Mouse (Mus musculus) CH12.LX (cell line): ENCODE measurements around the gene Eef2kmt. TPM values are rescaled to one million over a fixed set of nuclear protein-coding genes. Genes with fewer than 3 reads are reported as not detected.
A peak's percentile ranks its signal among the peaks of the same experiment; 100 is the strongest.

Experiments used
- DNase-seq: peaks from one replicate; pipeline ENCODE4 v3.0.0-alpha.2; 2013; ENCODE audit errors: extremely low read depth
- H3K27ac ChIP-seq: 2 replicates; pipeline ENCODE4 v1.5.1; 2012; ENCODE audit warnings: low read depth, mild to moderate bottlenecking, control low read depth, moderate library complexity; ENCODE audit not compliant: insufficient read depth
- H3K27me3 ChIP-seq: replicated peaks from 2 replicates; pipeline ENCODE3; 2012; ENCODE audit warnings: inconsistent platforms
- H3K36me3 ChIP-seq, 2 experiments: replicated peaks in 1 of 2; 2 replicates each; pipeline versions ENCODE3 to v1.6.1; 2012; ENCODE audit warnings: inconsistent platforms in 1 of 2, low read length in 1 of 2, mild to moderate bottlenecking in 1 of 2, mixed read lengths in 1 of 2, moderate library complexity in 1 of 2; ENCODE audit not compliant: control insufficient read depth in 1 of 2, insufficient read depth in 1 of 2
- H3K4me1 ChIP-seq, 2 experiments: 2 replicates each; pipeline ENCODE4 v1.6.1; 2012; ENCODE audit warnings: inconsistent platforms in 1 of 2, moderate library complexity in 1 of 2; ENCODE audit not compliant: insufficient read depth in 2 of 2, control insufficient read depth in 1 of 2
- H3K4me2 ChIP-seq: 2 replicates; pipeline ENCODE4 v1.6.1; 2012; ENCODE audit warnings: low read depth, mild to moderate bottlenecking, control low read depth; ENCODE audit not compliant: poor library complexity, insufficient read depth, severe bottlenecking
- H3K4me3 ChIP-seq, 3 experiments: fragments of 150-350 bp in 1 of 3; sonication (generic) in 1 of 3; replicated peaks in 1 of 3; 2 replicates each; pipeline versions ENCODE3 to v1.5.1; 2011 to 2012; ENCODE audit warnings: low read depth in 2 of 3, low read length in 2 of 3, mild to moderate bottlenecking in 2 of 3, moderate library complexity in 2 of 3, control low read depth in 1 of 3, improper control_type of control experiment in 1 of 3, inconsistent platforms in 1 of 3, mixed read lengths in 1 of 3; ENCODE audit not compliant: poor library complexity in 1 of 3
- H3K79me2 ChIP-seq: replicated peaks from 2 replicates; pipeline ENCODE4 v1.6.1; 2012; ENCODE audit warnings: mild to moderate bottlenecking, moderate library complexity; ENCODE audit not compliant: control insufficient read depth, poor library complexity, insufficient read depth, severe bottlenecking; ENCODE audit errors: extremely low read depth
- H3K9ac ChIP-seq: 2 replicates; pipeline ENCODE4 v1.6.1; 2012; ENCODE audit warnings: low read depth, mild to moderate bottlenecking, control low read depth, moderate library complexity; ENCODE audit not compliant: insufficient read depth
- H3K9me3 ChIP-seq: replicated peaks from 2 replicates; pipeline ENCODE3; 2012; ENCODE audit warnings: low read length, inconsistent platforms, mixed read lengths
- E2F4 ChIP-seq: IDR thresholded peaks from 2 replicates; pipeline ENCODE4 v1.6.1; 2011; ENCODE audit warnings: low read depth, low read length, improper control_type of control experiment; ENCODE audit not compliant: insufficient replicate concordance
- ELF1 ChIP-seq: IDR thresholded peaks from 2 replicates; pipeline ENCODE4 v1.6.1; 2014; ENCODE audit warnings: low read depth, mild to moderate bottlenecking, inconsistent platforms, low read length, improper control_type of control experiment
- GABPA ChIP-seq: IDR thresholded peaks from 2 replicates; pipeline ENCODE4 v1.6.1; 2012; ENCODE audit warnings: low read depth, low read length, improper control_type of control experiment, inconsistent platforms; ENCODE audit not compliant: insufficient replicate concordance
- IRF4 ChIP-seq: IDR thresholded peaks from 2 replicates; pipeline ENCODE4 v1.6.1; 2014; ENCODE audit warnings: low read depth, mild to moderate bottlenecking, inconsistent platforms, low read length, improper control_type of control experiment
- JUN ChIP-seq: IDR thresholded peaks from 2 replicates; pipeline ENCODE4 v1.6.1; 2011; ENCODE audit warnings: low read depth, mild to moderate bottlenecking, low read length, improper control_type of control experiment, moderate library complexity; ENCODE audit not compliant: insufficient read depth
- MAZ ChIP-seq: IDR thresholded peaks from 2 replicates; pipeline ENCODE4 v1.6.1; 2012; ENCODE audit warnings: low read depth, mild to moderate bottlenecking, inconsistent platforms, low read length, improper control_type of control experiment, moderate library complexity
- MEF2A ChIP-seq: IDR thresholded peaks from 2 replicates; pipeline ENCODE4 v1.6.1; 2014; ENCODE audit warnings: low read depth, mild to moderate bottlenecking, inconsistent platforms, low read length, improper control_type of control experiment, borderline replicate concordance
- MYC ChIP-seq: IDR thresholded peaks from 2 replicates; pipeline ENCODE4 v1.6.1; 2011; ENCODE audit warnings: low read depth, mild to moderate bottlenecking, improper control_type of control experiment, low read length
- NELFE ChIP-seq: IDR thresholded peaks from 2 replicates; pipeline ENCODE4 v1.6.1; 2011; ENCODE audit warnings: low read depth, low read length, improper control_type of control experiment
- NRF1 ChIP-seq: IDR thresholded peaks from 2 replicates; pipeline ENCODE4 v1.6.1; 2014; ENCODE audit warnings: low read depth, mild to moderate bottlenecking, inconsistent platforms, low read length, improper control_type of control experiment, moderate library complexity
- PAX5 ChIP-seq: IDR thresholded peaks from 2 replicates; pipeline ENCODE4 v1.6.1; 2012; ENCODE audit warnings: low read length, inconsistent platforms, mixed read lengths
- POLR2A ChIP-seq: IDR thresholded peaks from 2 replicates; pipeline ENCODE4 v1.6.1; 2011; ENCODE audit warnings: low read depth, mild to moderate bottlenecking, improper control_type of control experiment, low read length
- POLR2AphosphoS2 ChIP-seq: IDR thresholded peaks from 2 replicates; pipeline ENCODE4 v1.6.1; 2011; ENCODE audit warnings: low read depth, low read length, improper control_type of control experiment
- RAD21 ChIP-seq: IDR thresholded peaks from 2 replicates; pipeline ENCODE4 v1.6.1; 2011; ENCODE audit warnings: low read depth, mild to moderate bottlenecking, low read length, improper control_type of control experiment, moderate library complexity
- SIN3A ChIP-seq: IDR thresholded peaks from 2 replicates; pipeline ENCODE4 v1.6.1; 2012; ENCODE audit warnings: low read length, improper control_type of control experiment, inconsistent platforms
- SMC3 ChIP-seq: IDR thresholded peaks from 2 replicates; pipeline ENCODE4 v1.6.1; 2011; ENCODE audit warnings: low read depth, low read length, improper control_type of control experiment
- TCF12 ChIP-seq: IDR thresholded peaks from 2 replicates; pipeline ENCODE4 v1.6.1; 2014; ENCODE audit warnings: low read depth, mild to moderate bottlenecking, inconsistent platforms, low read length, improper control_type of control experiment
- USF1 ChIP-seq: IDR thresholded peaks from 2 replicates; pipeline ENCODE4 v1.6.1; 2014; ENCODE audit warnings: low read depth, mild to moderate bottlenecking, inconsistent platforms, low read length, improper control_type of control experiment
- USF2 ChIP-seq: conservative IDR thresholded peaks from 2 replicates; pipeline ENCODE4 v1.6.1; 2011; ENCODE audit warnings: low read depth, low read length, improper control_type of control experiment
- ZC3H11A ChIP-seq: IDR thresholded peaks from 2 replicates; pipeline ENCODE4 v1.6.1; 2012; ENCODE audit warnings: low read depth, mild to moderate bottlenecking, inconsistent platforms, low read length, improper control_type of control experiment
- ZMIZ1 ChIP-seq: IDR thresholded peaks from 2 replicates; pipeline ENCODE4 v1.6.1; 2012; ENCODE audit warnings: low read depth, mild to moderate bottlenecking, inconsistent platforms, low read length, improper control_type of control experiment
- dilution Hi-C: fragments of 300-500 bp; cut with MboI; formaldehyde crosslinking; loops from 2 replicates; pipeline ENCODE4 v1.14.3; 2020; ENCODE audit warnings: low sequenced_read_pairs; ENCODE audit not compliant: extremely low pct_unique_long_range_greater_than_20kb, extremely low pct_ligation_motif_present
- in situ Hi-C: fragments of 300-500 bp; cut with MboI; formaldehyde crosslinking; loops from 3 replicates; pipeline ENCODE4 v1.14.3; 2019; ENCODE audit warnings: low sequenced_read_pairs, low pct_ligation_motif_present, low pct_unique_long_range_greater_than_20kb, mixed read lengths
- polyA plus RNA-seq: library from polyadenylated mRNA; unstranded; fragments of >175 nt; gene quantifications from 2 replicates; pipeline ENCODE4 v1.2.1, GENCODE M21; 2012; ENCODE audit warnings: low read depth; ENCODE audit not compliant: insufficient read length
- total RNA-seq, 2 experiments: library from RNA; depleted of rRNA; stranded (reverse); fragments of 300-350 nt in 1 of 2; fragments of >200 nt in 1 of 2; gene quantifications; 2 replicates each; pipeline ENCODE4 v1.2.3; 2012 to 2014

Gene Eef2kmt
- total and polyA plus RNA-seq, 3 experiments: 38.5 to 41.6 (median 39.8) TPM

DNA sequence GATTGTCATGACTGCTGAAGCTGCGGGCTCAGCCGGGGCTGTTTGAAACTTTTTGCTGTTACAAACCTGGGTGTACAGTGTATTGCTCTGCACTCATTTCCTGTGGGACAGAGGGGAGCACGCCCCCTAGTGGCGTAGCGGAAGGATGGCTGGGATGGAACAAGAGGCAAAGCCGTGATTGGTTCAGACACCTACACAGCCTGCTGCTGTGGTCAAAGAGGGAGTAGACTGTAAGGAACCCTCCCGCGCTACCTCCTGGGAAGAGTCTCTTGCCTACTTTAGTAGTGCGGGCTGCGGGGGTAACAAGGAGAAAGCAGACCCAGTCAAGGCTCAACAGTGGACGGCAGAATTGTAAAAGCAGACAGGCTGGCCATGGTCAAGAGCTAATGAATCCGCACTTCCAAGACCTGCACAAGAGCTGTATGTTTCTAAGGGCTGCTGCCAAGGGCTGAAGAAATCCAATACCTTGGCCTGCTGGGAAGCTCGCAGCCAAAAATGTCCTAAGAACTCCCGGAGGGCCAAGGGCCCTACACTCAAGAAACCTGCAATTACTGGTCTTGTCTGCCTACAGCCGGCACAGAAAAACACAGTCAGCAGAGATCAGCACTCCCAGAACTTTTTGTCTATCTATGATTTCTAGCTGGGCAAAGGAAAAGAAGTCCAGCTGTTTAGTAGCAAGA is 1.3 kb downstream of the Eef2kmt start (continued):
- TF ChIP-seq JUN (no peak), NRF1 (0 out of 2 replicates have a peak, but pooled peaks have one; percentile 19), MEF2A (peak; percentile 65), NELFE (no peak; the same call in 1 of the 2 replicates), SIN3A (peak; percentile 96), GABPA (no peak), RAD21 (peak; percentile 34), SMC3 (peak; percentile 42), ZMIZ1 (0 out of 2 replicates have a peak, but pooled peaks have one; percentile 17)

DNA sequence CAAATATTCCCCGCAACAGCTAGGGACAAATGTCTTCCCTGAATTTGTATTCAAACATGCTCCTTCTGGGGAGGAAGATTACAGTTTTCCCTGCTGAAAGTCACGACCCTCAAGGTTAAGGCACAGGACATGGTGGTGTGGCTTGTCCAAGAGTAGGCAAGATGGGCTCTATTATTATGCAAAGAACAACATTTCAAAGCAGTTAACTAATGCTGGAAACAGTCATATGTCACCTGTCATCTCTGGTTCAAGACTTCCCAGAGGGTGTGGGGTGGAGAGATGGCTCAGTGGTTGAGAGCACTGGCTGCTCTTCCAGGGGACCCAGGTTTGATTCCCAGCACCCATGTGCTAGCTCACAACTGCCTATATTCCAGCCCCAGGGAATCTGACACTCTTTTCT is 3.5 kb downstream of the Eef2kmt start:
- Histone ChIP-seq H3K27me3 (no peaks in the 10 kb centered on the region), H3K4me3 (no peak overlapping the region), H3K36me3 (peaks cover 42 to 64% of the 10 kb centered on the region in 2 experiments), H3K4me2 (no peak overlapping the region), H3K9ac (no peak overlapping the region), H3K27ac (no peak overlapping the region), H3K9me3 (no peaks in the 10 kb centered on the region), H3K4me1 (peaks cover 3 to 23% of the 10 kb centered on the region in 2 experiments; a peak in 3 of 4 replicates), H3K79me2 (no peaks in the 10 kb centered on the region; the same call in 1 of the 2 replicates)
- dilution Hi-C loops (no loop called here), in situ Hi-C loops (no loop called here)
- no peak for TF ChIP-seq MYC
- no peak for TF ChIP-seq SIN3A
- TF ChIP-seq ZC3H11A: no peak
- TF ChIP-seq RAD21: no peak
- no peak for TF ChIP-seq USF2
- TF ChIP-seq IRF4: no peak
- no peak for TF ChIP-seq USF1
- TF ChIP-seq MEF2A: no peak
- no peak for TF ChIP-seq ELF1
- no peak for TF ChIP-seq MAZ
- no peak for TF ChIP-seq POLR2AphosphoS2
- no peak for TF ChIP-seq POLR2A
- no peak for TF ChIP-seq E2F4
- no peak for TF ChIP-seq PAX5
- TF ChIP-seq SMC3: no peak
- TF ChIP-seq TCF12: no peak
- no peak for DNase-seq
